Mouse (Mus musculus) spleen, adult 12 weeks (tissue): ENCODE data around the gene Tmc2.

Source experiments
- DNase-seq: peaks from one replicate; pipeline ENCODE4 v3.0.0; 2022; ENCODE audit warnings: low spot score

Tmc2 gene

GRCm38 (mm10) chr2:130256762-130257161 is 61.8 kb downstream of the Tmc2 start:
- DNase-seq, result no peak

DNA sequence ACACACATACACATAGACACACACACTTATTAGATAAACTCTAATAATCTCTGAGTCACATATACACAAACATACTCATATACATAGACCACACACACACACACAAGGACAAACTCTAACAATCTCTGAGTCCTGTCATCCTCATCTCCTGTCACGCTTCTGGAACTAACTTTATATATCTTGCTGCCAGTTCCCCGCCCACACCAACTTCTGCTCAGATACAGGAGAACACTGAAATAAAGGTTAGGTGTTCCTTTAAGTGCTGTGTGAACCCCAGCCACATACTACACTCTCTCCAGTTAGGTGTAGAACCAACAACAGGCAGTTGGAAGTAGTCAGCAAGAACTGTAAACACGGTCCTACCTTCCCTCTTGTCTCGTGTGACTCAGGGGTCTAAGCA is 65.8 kb downstream of the Tmc2 start:
- DNase-seq, result no peak

- no peak for DNase-seq
Observed at GRCm38 (mm10) chr2:130261914-130262313, 66.9 kb downstream of the Tmc2 start.

- DNase-seq, result no peak
Observed at GRCm38 (mm10) chr2:130262398-130262797, 67.4 kb downstream of the Tmc2 start.

DNA sequence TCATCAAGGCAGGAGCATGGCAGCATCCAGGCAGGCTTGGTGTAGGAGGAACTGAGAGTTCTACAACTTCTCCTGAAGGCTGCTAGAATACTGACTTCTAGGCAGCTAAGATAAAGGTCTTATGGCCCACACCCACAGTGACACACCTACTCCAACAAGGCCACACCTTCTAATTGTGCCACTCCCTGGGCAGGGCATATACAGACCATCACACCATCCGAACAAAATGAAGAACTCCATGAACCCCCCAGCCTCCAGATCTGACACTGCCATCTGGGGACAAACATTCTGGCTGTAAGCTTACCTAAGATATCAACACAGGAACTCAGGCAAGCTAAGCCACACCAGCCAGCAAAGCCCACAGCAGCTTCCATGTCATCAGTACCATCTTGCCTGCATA is 70.5 kb downstream of the Tmc2 start:
- DNase-seq, result no peak

GRCm38 (mm10) chr2:130268074-130268473 is 73.1 kb downstream of the Tmc2 start:
- no peak for DNase-seq

DNA sequence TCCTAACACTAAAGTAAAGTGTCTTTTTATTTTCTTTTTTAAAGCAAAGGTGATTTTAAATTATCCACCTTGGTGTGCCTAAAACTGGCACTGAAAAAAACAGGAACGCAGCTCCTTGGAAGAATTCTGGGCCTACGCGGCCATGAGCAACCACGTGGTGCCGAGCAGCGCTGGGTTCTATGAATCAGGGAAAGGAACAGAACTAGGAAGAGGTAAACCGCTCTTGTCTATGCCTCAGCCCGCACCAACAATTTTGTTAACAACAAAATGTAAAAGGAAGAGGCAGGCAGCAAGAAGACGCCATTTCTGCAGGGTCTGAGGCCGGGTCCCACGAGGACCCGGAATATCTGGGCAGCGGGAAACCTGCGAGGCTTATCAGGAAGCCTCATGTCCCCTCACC is 78.7 kb downstream of the Tmc2 start:
- DNase-seq, result no peak

- peak; percentile 100 for DNase-seq
Observed at GRCm38 (mm10) chr2:130274149-130274861, 79.3 kb downstream of the Tmc2 start, which contains the start of gene Nop56. Gene Nop56, plus strand, starts transcription at chr2:130274430.

DNA sequence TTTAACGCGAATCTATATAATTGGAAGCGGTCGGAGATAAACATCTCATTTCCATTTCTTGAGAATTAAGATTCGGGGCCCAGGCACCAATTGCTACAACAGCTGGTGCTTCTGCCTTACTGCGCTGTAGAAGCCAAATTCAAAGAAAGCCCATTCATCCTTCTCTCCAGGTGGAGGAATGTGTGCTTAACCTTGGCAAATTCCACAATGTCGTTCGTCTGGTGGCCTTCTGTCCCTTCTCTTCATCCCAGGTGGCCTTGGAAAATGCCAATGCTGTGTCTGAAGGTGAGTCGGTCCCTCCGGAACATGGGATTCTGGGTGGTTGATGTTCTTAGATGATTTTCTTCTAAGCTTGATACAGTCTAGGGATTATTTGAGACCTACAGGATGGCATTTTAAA is 79.9 kb downstream of the Tmc2 start:
- DNase-seq, result no peak

- peak; percentile 76 for DNase-seq
Observed at GRCm38 (mm10) chr2:130275649-130276048, 80.7 kb downstream of the Tmc2 start.

DNA sequence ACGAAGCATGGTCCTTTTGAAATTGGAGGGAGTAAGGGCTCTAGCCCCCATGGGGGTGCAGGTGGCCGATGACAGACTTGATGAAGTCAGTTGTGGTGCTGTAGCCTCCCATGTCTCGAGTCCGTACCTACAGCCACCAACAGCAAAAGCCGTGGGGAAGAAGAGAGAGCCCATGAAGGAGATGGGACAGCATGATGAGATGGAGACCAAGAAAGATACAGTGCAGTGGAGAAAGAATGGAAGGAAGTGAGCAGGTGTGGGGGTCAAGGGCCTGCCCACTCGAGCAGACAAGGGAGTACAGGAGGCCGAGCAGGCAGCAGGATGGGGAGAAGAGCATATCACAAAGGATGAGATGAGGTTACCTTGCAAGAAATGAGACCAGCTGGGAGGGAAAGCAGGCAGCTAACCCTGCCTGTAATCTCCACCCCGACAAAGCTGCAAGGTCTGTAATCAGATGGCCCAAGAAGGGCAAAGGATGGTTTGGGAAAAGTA is 84.7 kb downstream of the Tmc2 start:
- DNase-seq, result no peak

DNA sequence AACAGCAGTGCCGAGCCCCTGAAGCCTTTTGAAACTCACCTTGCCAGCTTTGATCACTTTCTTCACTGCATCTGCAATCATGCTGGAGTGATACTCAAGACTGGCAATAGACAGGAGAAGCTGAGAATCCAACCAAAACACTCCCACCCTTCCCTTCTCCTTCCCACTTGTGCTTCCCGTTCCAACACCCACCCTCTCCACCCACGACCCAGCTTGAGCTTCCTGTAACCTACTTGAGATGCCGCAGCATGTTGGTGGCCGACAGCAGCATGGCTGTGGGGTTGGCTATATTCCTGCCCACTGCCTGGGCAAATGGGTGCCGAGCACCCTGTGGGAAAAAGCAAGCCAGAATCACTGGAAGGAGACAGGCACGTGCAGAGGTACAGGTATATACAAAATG is 85.2 kb downstream of the Tmc2 start:
- no peak for DNase-seq

GRCm38 (mm10) chr2:130280818-130281217 is 85.8 kb downstream of the Tmc2 start:
- DNase-seq, result no peak

DNA sequence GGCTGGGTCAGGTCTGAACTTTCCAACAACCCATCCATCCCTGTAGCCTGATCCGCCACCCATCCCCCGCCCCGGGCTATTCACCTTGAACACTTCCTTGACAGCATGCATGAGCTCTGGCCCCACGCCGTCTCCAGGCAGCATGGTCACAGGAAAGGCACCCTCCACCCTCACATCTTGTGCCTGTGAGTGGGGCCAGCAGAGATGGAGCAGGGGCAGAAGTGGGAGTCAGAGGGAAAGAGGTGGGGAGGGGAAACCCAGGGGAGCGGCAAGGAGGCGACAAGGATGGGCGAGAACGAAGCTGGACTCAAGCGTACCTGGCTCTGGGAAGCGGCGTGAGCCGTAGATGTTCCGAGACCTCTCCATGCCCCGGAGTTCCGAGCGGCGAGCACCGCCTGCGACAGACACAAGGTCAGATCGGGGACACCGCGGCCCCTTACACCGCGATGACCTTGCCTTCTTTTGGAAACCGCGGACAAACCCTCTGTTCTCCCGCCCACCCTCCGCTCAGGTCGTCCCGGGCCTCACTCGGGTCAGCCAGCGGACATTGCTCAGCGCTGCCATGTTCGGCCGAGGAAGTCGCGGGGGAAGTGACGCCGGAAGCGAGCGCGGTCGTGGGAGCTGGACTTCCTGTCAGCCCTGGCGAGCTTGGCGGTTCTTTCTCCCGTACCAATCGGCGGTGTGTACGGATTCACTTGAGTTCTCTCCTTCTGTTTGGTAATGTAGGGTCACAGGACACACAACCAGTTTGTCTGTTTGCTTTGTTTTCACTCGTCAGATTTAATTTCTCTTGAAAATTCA is 89.1 kb downstream of the Tmc2 start, which contains the start of gene Idh3b:
Gene Idh3b, minus strand, starts transcription at position 694 of the 801 bp plus-strand sequence.
- peak; percentile 69 for DNase-seq

- DNase-seq, result no peak
Observed at GRCm38 (mm10) chr2:130289086-130289485, 94.1 kb downstream of the Tmc2 start.

DNA sequence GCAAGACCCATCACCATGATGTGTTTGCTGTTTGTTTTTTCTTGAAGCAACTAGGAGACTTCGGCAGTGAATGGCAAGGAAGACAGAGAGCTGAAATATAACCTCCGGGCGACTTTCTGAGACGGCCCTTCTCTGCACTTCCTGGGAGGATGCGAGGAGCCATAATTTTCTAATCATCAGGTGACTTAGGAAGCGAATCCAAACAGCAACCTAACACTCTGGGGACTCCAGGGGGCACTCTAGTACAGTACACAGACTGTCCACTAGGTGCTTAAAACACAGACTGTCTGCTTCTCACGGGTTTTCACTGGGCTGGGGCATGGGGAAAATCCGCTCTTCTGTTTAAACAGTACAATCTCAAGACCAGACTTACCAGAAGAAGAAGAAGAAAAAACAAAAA is 96.4 kb downstream of the Tmc2 start:
- no peak for DNase-seq

- no peak for DNase-seq
Observed at GRCm38 (mm10) chr2:130293009-130293408, 98.0 kb downstream of the Tmc2 start.

GRCm38 (mm10) chr2:130293486-130293885 is 98.5 kb downstream of the Tmc2 start:
- no peak for DNase-seq

- no peak for DNase-seq
Observed at GRCm38 (mm10) chr2:130294218-130294935, 99.4 kb downstream of the Tmc2 start.

DNA sequence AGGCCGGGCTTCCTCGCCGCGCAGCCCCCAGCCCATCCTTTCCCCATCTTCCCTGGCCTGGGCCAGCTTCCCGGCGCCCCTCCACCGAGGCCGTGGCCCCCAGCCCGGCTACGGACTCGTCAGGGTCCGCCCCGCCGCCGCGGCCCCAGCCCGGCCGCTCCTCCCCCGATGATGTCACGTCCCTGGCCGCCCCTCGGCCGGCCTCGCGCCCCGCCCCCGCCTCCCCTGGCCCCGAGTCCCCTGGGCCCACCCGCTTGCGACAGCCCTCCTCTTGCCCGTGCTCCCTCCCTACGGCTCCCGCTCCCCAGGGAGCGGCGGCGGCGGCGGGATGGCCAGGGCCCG is 99.9 kb downstream of the Tmc2 start, which contains the start of gene Ebf4:
Gene Ebf4, plus strand, starts transcription at position 234 of the 342 bp plus-strand sequence.
- DNase-seq, result no peak

- no peak for DNase-seq
Observed at GRCm38 (mm10) chr2:130295331-130296133, 100.5 kb downstream of the Tmc2 start.
